Mouse (Mus musculus) frontal cortex, postnatal 25 days (tissue): ENCODE results near the gene Fgfr2.
"Not testable (repeated sequence)": the region's sequence is repeated elsewhere in the genome, so short reads cannot be mapped to it uniquely, and the experiment has no call there.

ENCODE experiments used
- DNase-seq, 2 experiments: peaks; one replicate each; pipeline ENCODE4 v3.0.0; 2022; ENCODE audit warnings: low spot score in 2 of 2

Gene Fgfr2

GRCm38 (mm10) chr7:130153363-130153969 lies 2969.7 kb downstream of the Fgfr2 start:
- DNase-seq, result no peak

DNA sequence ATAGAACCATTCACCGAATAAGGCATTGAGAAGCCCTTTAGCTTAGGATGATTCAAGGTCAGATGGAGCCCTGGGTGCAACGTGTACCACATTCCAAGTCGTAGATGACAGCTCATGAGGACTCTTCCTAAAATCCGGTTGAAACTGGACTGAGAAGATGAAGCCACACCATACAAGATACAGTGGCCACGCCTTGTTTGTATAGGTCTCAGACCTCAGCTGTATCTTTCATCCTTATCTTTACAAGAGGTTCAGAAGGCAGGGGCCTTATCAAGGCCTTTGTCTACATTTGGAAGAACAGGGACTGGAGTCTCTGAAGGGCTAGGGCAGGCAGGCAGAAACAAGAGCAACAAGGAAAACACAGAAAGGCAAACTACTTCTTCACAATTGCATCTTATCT lies 2974.2 kb downstream of the Fgfr2 start:
- DNase-seq, result no peak

DNA sequence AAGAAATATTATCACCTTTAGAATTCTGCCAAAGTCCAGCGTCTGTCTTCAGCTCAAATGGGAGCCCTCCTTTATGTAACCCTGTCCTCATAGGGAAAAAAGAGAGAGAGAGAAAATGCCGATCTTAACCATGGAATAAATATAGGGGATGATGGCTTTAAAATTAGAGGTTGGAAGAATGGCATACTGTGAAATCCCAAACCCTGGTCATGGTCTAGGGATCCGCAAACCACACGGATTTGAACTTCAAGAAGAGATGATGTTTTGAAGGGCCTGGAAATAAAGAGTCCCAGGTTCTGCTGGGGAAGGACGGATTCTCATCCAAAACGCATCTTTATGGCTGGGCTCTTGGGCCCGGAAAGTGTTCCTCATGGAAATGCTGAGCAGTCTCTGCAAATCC lies 2975.9 kb downstream of the Fgfr2 start:
- no peak for DNase-seq

DNA sequence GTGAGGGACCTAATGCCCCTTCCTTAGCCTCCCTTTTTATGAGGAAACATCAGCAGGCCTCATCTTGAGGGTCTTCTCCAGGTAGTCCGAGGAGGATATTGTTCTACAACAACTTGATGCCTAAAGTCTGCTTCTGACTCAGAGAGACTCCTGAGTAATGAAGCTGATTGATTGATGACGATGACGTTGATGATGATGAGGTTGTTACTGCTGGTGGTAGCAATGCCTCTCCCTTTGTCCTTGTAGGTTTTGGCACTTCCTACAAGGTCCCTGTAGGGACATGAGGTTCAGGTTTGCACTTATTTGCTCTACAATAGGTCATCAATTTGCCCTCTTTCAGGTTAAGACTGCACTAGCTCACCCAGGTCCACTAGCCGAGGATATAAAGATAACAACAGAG lies 2977.9 kb downstream of the Fgfr2 start:
- DNase-seq, result no peak

- no peak for DNase-seq
These were observed 2979.8 kb downstream of the Fgfr2 start for GRCm38 (mm10) chr7:130143371-130143770.

- DNase-seq, result no peak
These were observed 2981.9 kb downstream of the Fgfr2 start for GRCm38 (mm10) chr7:130141088-130141873.

DNA sequence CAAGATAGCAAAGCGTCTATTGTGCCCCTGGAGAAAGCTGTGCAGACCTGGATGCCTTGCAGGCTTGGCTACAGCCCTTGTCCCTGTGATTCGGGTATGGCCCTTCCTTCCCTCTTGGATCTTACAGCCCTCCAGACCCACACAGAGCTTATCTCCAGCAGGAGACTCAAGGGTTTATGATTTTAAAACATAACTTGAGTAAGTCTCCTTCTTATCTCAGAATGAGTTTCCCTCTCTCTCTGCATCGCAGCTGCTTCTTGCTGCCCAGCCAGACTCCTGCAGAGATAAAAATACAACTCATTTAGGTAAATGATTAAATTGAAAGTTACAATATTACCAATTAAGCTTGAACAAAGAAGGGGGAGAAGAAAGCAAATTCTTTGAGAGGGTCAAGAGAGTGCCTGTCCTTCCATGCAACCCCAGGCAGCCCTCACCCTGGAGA lies 2988.2 kb downstream of the Fgfr2 start:
- DNase-seq, result no peak

- not testable (repeated sequence) for DNase-seq
These were observed 2988.7 kb downstream of the Fgfr2 start for GRCm38 (mm10) chr7:130134428-130134827.

DNA sequence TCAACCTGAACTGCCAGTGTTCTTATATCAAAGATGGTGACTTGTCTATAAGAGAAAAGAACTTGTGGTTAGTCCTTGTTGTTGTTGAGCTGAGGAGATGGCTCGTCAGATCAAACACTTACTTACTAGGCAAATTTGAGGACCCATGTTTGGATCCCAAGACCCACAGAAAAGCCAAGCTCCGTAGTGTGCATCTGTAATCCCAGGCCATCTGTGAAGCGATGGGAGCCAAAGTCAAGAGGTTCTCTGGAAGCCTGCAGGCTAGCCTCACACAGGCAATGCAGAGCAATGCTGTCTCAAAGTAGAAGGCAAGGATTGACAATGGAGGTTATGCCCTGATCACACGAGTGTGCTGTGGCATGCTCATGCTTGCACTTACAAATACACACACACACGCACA lies 2992.9 kb downstream of the Fgfr2 start:
- no peak for DNase-seq

DNA sequence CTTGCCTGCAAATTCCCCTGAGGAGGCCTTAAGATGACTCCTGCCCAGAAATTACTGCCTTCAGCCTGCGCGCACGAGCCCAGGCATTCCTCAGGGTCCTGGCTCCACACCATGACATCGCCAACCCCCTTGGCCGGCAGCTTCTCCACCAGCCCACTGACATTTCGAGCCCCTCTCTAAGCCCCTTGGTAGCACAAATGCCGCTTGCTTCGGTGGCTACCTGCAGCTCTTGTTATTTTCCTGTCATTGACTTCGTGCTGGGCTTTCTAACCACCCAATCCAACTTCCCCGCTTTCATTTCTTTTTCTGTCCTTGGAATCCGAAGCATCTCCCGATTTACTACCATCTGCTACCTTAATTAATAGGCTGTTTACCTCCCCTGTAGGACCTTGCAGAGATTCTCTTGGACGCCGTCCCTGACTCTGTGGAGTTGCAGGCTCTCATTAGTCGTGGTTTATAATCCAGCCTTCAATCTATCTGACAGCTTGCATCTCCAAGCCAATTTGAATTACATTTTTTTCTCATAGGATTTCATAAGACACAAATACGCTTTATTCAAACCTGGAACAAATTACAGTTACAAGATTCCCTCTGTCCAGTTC lies 2993.7 kb downstream of the Fgfr2 start:
- DNase-seq, result no peak

DNA sequence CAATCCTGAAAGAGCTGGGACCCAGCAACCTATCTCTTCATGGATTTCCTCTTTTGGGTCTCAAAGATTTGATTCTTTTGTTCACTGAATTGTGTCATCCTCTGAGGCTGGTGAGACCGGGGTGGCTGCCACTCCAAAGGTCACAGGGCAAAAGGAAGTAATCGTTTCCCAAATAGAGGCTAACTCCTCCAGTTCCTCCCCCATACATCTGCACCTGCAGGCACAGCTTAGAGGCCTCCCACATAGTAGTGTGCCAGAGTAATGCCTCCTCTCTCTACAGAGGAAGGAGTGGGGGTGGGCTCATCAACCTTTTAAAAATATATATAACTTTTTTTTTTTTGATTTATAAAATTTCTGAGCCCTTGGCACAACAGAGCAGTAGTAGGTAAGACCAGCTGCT lies 3001.6 kb downstream of the Fgfr2 start:
- DNase-seq, result no peak

DNA sequence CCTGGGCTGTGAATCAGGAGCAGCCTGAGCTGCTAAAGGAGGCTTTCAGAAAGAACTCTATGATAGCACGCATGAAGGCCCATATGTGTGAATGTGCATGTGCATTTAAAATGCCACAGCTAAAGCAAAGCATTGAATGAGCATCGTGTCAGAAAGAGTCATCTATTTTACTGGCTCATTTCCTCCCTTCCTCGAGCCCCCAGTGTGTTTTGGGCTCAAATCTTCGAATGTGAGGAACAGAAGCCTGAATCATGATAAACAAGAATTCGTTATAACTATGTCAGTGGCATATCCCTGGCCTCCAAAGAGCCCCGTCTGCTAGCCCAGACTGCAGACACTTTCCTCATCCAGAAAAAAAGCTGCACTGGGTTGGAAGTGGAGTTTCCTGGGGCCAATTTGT lies 3003.7 kb downstream of the Fgfr2 start:
- DNase-seq, result no peak

- DNase-seq, result no peak
These were observed 3004.4 kb downstream of the Fgfr2 start for GRCm38 (mm10) chr7:130118726-130119125.

DNA sequence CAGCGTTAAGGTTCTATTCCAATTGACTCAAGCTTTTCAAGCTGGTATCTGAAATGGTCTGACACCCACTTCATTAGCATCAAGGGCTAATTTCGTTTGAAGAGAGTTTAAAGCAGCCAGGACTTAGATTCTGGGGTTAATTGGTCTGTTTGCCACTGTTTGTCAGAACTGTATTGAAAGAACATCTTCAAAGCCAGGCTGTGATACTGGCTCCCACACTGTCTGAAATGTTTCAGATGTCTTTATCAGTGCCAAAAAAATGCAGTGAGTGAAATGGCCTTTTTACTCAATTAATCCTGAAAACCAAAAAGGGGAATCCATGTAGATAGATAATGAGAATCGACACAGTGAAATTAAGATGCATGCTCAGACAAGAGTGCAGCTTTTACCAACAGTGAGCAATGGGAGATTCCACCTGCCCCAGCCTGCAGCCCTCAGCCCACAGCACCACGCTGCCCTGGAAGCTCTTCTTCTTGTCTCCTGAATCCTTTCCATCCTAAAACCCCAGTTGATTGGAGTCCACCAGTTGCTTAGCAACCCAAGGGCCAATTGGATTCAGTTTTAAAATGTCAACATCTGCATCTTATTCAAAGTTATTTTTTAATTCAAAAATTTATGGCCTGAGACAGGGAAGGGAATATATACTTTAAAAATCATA lies 3005.6 kb downstream of the Fgfr2 start:
- DNase-seq, result no peak

DNA sequence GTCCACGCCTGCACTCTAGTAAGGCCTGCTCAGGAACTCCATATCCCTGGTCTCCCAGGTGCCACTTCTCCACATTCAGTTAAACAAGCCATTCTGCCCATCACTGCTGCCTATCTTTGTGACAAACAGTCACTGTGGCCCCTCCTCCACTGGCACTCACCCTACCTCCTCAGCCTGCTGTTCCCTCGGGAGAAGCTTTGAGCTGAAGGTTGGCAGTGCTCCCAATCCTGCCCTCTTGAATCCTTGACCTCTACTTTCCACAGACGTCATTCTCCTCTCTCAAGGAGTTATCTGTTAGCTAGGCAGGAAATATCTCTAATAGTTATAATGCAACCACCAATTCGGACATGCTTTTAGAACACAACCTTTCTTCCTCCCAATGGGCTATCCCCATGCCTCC lies 3008.7 kb downstream of the Fgfr2 start:
- DNase-seq, result no peak
